Mouse (Mus musculus): ENCODE data around the gene Glmp. TPM values are rescaled to one million over a fixed set of nuclear protein-coding genes. Genes with fewer than 3 reads are reported as not detected.

Glmp gene
- total and polyA plus RNA-seq, 2 experiments = 17.8 to 154 TPM

DNA sequence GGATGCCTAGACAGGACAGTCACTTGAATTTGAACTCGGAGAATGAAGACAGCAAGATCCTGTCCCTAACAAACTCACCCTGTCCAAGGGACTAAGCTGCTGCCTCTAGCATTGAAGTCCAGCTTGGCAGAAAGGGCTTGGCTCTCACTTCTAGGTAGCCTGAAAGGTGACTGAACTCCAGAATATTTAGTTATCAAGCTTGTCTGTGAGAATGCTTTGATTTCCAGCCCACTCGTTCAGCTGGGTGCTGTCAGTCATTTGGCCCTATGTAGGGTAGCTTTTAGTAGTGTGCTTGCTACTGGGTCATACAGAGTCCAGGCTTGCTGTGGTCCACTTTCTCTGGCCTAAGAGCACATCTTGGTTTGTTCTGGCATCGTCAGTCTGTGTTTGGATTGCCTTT, 14.2 kb downstream of the Glmp start:
- TF ChIP-seq CTCF (IDR thresholded peaks at IDR 0.05; ENCODE audit: low read depth, low read length) (no peak), POLR2A (IDR thresholded peaks at IDR 0.05; ENCODE audit: extremely low read depth, insufficient read depth, low read length) (no peak)
- Histone ChIP-seq H3K36me3 (ENCODE audit: control insufficient read depth, insufficient read depth, low read length) (peaks cover 24% of the 10 kb centered on the region), H3K9ac (ENCODE audit: low read depth, low read length) (no peak overlapping the region), H3K4me1 (ENCODE audit: control insufficient read depth, insufficient read depth, low read length) (peaks cover 14% of the 10 kb centered on the region), H3K27ac (replicated peaks; ENCODE audit: insufficient read depth, low read depth, low read length) (no peak overlapping the region), H3K79me2 (ENCODE audit: control insufficient read depth, insufficient read depth, low read length) (peaks cover 7% of the 10 kb centered on the region; the same call in 1 of the 2 replicates), H3K27me3 (ENCODE audit: control insufficient read depth, insufficient read depth, low read length) (no peaks in the 10 kb centered on the region), H3K4me3 (ENCODE audit: insufficient read depth, low read depth, low read length) (no peak overlapping the region)
- WGBS = 19% methylated on average over 3 of the region's 3 CpGs
- DNase-seq (ENCODE audit: extremely low read depth, low read depth, low spot score) = peak; percentile 80

DNA sequence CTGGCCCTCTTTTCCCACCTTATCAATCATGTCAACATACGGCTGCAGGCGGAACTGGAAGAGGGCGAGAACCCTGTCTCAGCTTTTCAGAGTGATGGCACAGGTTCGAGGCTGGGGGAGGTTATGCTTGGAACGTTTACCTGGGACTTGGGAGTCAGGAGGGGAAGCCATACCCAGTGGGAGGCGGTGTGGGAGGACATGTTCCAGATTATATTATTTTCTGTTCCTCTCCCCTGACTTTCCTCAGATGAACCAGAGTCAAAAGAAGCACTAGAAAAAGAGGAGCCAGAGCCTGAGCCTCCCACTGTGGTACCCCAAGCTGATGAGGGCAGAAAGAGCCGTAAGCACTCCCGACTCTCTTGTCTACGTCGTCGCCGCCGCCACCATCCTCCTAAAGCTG, 25.9 kb downstream of the Glmp start:
- Histone ChIP-seq H3K4me1 (ENCODE audit: control insufficient read depth, insufficient read depth, low read length) (no peaks in the 10 kb centered on the region), H3K36me3 (ENCODE audit: control insufficient read depth, insufficient read depth, low read length) (peaks cover 74% of the 10 kb centered on the region), H3K79me2 (ENCODE audit: control insufficient read depth, insufficient read depth, low read length) (no peaks in the 10 kb centered on the region), H3K9ac (ENCODE audit: low read depth, low read length) (no peak overlapping the region), H3K27me3 (ENCODE audit: control insufficient read depth, insufficient read depth, low read length) (no peaks in the 10 kb centered on the region), H3K27ac (replicated peaks; ENCODE audit: insufficient read depth, low read depth, low read length) (no peak overlapping the region), H3K4me3 (ENCODE audit: insufficient read depth, low read depth, low read length) (no peak overlapping the region)
- no peak for TF ChIP-seq CTCF (IDR thresholded peaks at IDR 0.05; ENCODE audit: low read depth, low read length)
- no peak for TF ChIP-seq POLR2A (IDR thresholded peaks at IDR 0.05; ENCODE audit: extremely low read depth, insufficient read depth, low read length)
- DNase-seq (ENCODE audit: extremely low read depth, low read depth, low spot score) = no peak
- WGBS = 91% methylated on average over 13 of the region's 13 CpGs

DNA sequence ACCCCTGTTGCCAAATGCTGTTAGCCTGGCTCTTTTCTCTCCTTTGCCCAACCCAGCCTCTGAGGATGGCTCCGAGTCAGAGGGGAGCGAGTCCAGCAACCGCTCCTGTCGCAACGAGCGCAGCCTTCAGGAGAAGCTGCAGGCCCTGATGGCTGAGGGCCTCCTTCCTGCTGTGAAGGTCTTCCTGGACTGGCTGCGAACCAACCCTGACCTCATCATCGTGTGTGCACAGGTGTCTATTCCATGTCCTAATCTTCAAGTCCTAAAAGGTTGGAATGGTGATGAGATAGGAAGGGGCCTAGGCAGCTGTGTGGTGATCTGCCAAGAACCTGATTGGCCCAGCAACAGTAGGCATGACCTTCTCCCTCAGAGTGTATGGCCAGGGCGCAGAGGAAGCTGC, 28.1 kb downstream of the Glmp start:
- TF ChIP-seq POLR2A (IDR thresholded peaks at IDR 0.05; ENCODE audit: extremely low read depth, insufficient read depth, low read length) (no peak), CTCF (IDR thresholded peaks at IDR 0.05; ENCODE audit: low read depth, low read length) (no peak)
- Histone ChIP-seq H3K79me2 (ENCODE audit: control insufficient read depth, insufficient read depth, low read length) (no peaks in the 10 kb centered on the region), H3K27ac (replicated peaks; ENCODE audit: insufficient read depth, low read depth, low read length) (no peak overlapping the region), H3K27me3 (ENCODE audit: control insufficient read depth, insufficient read depth, low read length) (no peaks in the 10 kb centered on the region), H3K4me1 (ENCODE audit: control insufficient read depth, insufficient read depth, low read length) (no peaks in the 10 kb centered on the region), H3K4me3 (ENCODE audit: insufficient read depth, low read depth, low read length) (no peak overlapping the region), H3K36me3 (ENCODE audit: control insufficient read depth, insufficient read depth, low read length) (peaks cover 67% of the 10 kb centered on the region), H3K9ac (ENCODE audit: low read depth, low read length) (no peak overlapping the region)
- no peak for DNase-seq (ENCODE audit: extremely low read depth, low read depth, low spot score)
- WGBS = 72% methylated on average over 9 of the region's 9 CpGs

DNA sequence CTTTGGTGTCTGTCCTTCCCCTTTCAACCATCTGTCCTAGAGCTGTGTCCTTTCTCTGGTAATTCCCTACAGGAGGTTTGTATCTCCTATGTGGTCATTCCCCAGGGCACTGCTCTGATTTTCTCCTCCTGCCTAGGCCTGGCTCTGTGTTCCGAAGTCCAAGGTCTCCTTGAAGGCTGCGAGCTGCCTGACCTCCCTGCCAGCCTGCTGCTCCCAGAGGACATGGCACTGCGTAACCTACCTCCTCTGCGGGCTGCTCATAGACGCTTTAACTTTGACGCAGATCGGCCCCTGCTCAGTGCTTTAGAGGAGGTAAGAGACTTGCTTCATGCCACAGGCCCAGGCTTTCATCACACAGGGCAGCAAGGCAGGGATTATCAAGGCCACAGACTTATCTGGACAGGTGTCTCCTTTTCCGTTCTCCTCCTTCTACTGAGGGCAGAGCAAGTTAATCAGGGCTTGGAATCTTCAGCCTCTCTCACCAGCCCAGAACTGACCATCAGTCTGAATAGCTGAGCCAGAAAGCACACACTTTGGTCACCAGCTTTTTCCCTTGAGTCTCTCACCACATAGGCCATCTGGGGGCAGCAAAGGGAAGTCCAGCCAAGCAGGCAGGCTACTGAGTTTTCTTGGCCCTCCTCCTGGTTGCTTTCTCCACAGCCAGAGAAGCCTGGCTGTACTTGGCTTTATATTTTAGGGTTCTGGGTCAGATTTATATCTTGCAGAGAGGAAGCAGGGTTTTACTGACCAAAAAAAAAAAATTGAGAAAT, 29.8 kb downstream of the Glmp start:
- Histone ChIP-seq H3K27ac (replicated peaks; ENCODE audit: insufficient read depth, low read depth, low read length) (no peak overlapping the region), H3K9ac (ENCODE audit: low read depth, low read length) (no peak overlapping the region), H3K36me3 (ENCODE audit: control insufficient read depth, insufficient read depth, low read length) (peaks cover 60% of the 10 kb centered on the region), H3K4me3 (ENCODE audit: insufficient read depth, low read depth, low read length) (no peak overlapping the region), H3K27me3 (ENCODE audit: control insufficient read depth, insufficient read depth, low read length) (no peaks in the 10 kb centered on the region), H3K79me2 (ENCODE audit: control insufficient read depth, insufficient read depth, low read length) (no peaks in the 10 kb centered on the region), H3K4me1 (ENCODE audit: control insufficient read depth, insufficient read depth, low read length) (no peaks in the 10 kb centered on the region)
- 83% methylated on average over 8 of the region's 8 CpGs for WGBS
- TF ChIP-seq CTCF (IDR thresholded peaks at IDR 0.05; ENCODE audit: low read depth, low read length) = no peak
- TF ChIP-seq POLR2A (IDR thresholded peaks at IDR 0.05; ENCODE audit: extremely low read depth, insufficient read depth, low read length) = no peak
- DNase-seq (ENCODE audit: extremely low read depth, low read depth, low spot score) = no peak

DNA sequence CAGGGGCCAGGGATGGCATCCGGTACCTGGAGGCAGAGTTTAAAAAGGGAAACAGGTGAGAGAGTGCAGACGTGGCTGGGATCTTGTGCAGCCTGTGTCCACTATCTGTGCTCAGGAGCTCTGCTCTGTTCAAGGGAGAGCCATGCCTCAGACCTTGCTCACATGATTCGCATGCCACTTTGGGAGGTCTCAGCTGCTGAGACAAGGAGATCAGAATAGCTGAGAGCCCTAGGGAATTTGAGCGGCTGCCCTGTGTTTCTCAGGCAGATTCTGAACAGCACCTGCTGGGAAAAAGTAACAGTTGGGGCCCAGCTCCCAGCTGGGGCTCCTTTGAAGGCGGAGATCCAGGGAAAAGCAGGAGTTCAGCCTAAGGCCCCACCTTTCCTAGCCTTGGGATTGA, 34.8 kb downstream of the Glmp start:
- Histone ChIP-seq H3K27ac (replicated peaks; ENCODE audit: insufficient read depth, low read depth, low read length) (no peak overlapping the region), H3K36me3 (ENCODE audit: control insufficient read depth, insufficient read depth, low read length) (peaks cover 37% of the 10 kb centered on the region)

DNA sequence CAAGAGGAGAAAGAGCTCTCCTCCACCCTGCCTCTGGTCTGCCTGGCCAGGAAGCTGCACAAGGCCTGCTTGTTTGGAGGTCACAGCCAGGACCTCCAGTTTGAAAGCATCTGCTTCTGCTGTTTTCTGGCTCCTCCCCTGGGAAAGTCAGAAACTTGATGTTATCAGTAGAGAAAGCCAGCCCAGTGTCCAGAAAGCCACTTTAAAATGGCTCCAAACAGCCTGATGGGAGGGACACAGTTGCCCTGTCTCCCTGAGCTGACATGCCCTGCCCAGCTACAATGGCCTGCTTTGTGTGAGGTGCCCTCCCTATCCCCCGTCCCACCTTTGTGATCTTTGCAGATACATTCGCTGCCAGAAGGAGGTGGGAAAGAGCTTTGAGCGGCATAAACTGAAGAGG, 35.2 kb downstream of the Glmp start:
- Histone ChIP-seq H3K27ac (replicated peaks; ENCODE audit: insufficient read depth, low read depth, low read length) (no peak overlapping the region), H3K9ac (ENCODE audit: low read depth, low read length) (no peak overlapping the region), H3K36me3 (ENCODE audit: control insufficient read depth, insufficient read depth, low read length) (peaks cover 35% of the 10 kb centered on the region), H3K27me3 (ENCODE audit: control insufficient read depth, insufficient read depth, low read length) (no peaks in the 10 kb centered on the region), H3K4me1 (ENCODE audit: control insufficient read depth, insufficient read depth, low read length) (no peaks in the 10 kb centered on the region), H3K79me2 (ENCODE audit: control insufficient read depth, insufficient read depth, low read length) (no peaks in the 10 kb centered on the region), H3K4me3 (ENCODE audit: insufficient read depth, low read depth, low read length) (no peak overlapping the region)
- DNase-seq (ENCODE audit: extremely low read depth, low read depth, low spot score) = no peak
- WGBS = 87% methylated on average over 3 of the region's 3 CpGs
- no peak for TF ChIP-seq POLR2A (IDR thresholded peaks at IDR 0.05; ENCODE audit: extremely low read depth, insufficient read depth, low read length)
- no peak for TF ChIP-seq CTCF (IDR thresholded peaks at IDR 0.05; ENCODE audit: low read depth, low read length)

More for the DNA sequence above, 34.8 kb downstream of the Glmp start:
- TF ChIP-seq POLR2A (IDR thresholded peaks at IDR 0.05; ENCODE audit: extremely low read depth, insufficient read depth, low read length) (no peak), CTCF (IDR thresholded peaks at IDR 0.05; ENCODE audit: low read depth, low read length) (no peak)
- no peaks in the 10 kb centered on the region for H3K4me1 ChIP-seq (ENCODE audit: control insufficient read depth, insufficient read depth, low read length)
- 94% methylated on average over 5 of the region's 5 CpGs for WGBS
- H3K27me3 ChIP-seq (ENCODE audit: control insufficient read depth, insufficient read depth, low read length) = no peaks in the 10 kb centered on the region
- H3K79me2 ChIP-seq (ENCODE audit: control insufficient read depth, insufficient read depth, low read length) = no peaks in the 10 kb centered on the region
- no peak overlapping the region for H3K4me3 ChIP-seq (ENCODE audit: insufficient read depth, low read depth, low read length)
- H3K9ac ChIP-seq (ENCODE audit: low read depth, low read length) = no peak overlapping the region
- no peak for DNase-seq (ENCODE audit: extremely low read depth, low read depth, low spot score)

All from liver, adult 2 months (tissue).